Mouse (Mus musculus): Measurements from ENCODE around the gene Rcvrn.

GRCm38 (mm10) chr11:67652893-67653255 is 42.3 kb upstream of the Rcvrn start:
- no peak for TF ChIP-seq FLI1 (IDR thresholded peaks at IDR 0.05; ENCODE audit: low read length)
- TF ChIP-seq GATA1 (IDR thresholded peaks at IDR 0.05; ENCODE audit: borderline replicate concordance, low read length), result no peak

Data from megakaryocyte, embryonic 14.5 days (primary cell).